Mouse (Mus musculus): Measurements from ENCODE around the gene Bcl2l1. TPM values are rescaled to one million over a fixed set of nuclear protein-coding genes. Genes with fewer than 3 reads are reported as not detected.

The Bcl2l1 gene
- total RNA-seq, 2 experiments from 2014 or later = 10.2 to 13.5 TPM

GRCm38 (mm10) chr2:152739031-152739841 is 92.3 kb downstream of the Bcl2l1 start:
- ATAC-seq (replicated peaks; ENCODE audit: poor library complexity) = peak; percentile 24

- no peak for ATAC-seq (replicated peaks; ENCODE audit: poor library complexity)
Measured at GRCm38 (mm10) chr2:152738341-152738740, 93.2 kb downstream of the Bcl2l1 start.

DNA sequence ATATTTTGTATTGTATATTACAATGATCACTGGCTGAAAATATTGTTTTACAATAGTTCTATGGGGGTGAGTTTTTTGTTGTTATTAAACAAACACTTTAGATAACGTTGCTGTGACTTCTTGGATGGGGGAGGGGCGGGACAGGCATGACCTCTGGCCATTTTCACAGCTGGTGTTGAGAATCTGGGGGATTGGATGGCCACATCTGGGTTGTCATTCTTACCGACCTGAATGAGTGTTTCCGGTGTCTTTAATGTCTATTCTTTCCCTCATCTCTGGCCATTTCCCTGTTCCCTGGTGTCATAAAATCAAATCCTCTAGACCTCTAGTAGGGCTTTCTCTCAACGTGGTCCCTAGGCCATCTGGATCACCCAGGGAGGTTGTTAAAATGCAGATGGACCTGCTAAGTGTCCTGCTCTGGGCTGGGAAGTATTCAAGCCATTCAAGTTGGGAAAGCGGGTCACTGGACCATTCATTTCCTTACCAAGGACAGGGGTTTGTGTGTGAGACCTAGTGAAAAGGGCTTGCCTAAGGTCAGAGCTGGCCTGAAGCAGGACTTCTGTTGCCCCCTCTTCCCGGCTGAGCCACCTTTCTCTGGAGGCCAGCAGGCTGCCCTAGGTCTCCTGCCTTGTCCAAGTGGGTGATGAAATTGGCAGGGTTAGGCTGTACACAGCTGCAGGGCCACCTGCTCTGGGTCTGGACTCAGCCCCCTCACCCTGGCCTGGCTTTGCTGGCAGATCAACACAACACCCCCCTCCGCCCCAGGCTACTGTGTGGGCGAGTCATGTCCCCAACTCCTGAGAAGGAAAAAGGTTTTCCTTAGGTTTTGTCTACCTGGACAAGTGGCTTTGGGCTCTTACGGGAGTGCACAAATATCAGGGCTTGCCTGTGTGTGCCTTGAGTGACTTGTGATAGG is 94.0 kb downstream of the Bcl2l1 start:
- no peak for ATAC-seq (replicated peaks; ENCODE audit: poor library complexity)

- ATAC-seq (replicated peaks; ENCODE audit: poor library complexity) = no peak
Measured at GRCm38 (mm10) chr2:152736748-152737147, 94.8 kb downstream of the Bcl2l1 start.

GRCm38 (mm10) chr2:152736090-152736601 is 95.4 kb downstream of the Bcl2l1 start, which contains the start of gene Id1:
Gene Id1, plus strand, starts transcription at chr2:152736251.
- peak; percentile 63 for ATAC-seq (replicated peaks; ENCODE audit: poor library complexity)

GRCm38 (mm10) chr2:152734984-152735383 is 96.5 kb downstream of the Bcl2l1 start:
- peak; percentile 36 for ATAC-seq (replicated peaks; ENCODE audit: poor library complexity)

DNA sequence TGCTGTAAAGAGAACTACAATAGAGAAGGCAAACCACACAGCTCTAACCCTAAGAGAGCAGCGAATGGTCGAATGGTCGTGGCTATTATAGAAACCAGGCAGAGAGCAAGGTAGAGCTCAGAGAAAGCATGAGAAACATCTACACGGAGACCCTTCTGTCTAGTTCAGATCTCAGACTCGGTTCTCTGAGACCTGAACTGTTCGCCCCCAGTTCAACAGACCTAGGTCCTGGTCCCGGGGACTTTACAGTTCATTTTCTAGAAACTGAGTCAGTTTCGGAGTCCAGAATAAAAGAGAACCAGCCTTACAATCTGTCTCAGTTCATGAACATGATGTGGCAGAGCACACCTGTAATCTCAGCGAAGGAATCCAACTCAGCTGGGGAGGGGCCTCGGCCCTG is 97.0 kb downstream of the Bcl2l1 start:
- ATAC-seq (replicated peaks; ENCODE audit: poor library complexity) = no peak

GRCm38 (mm10) chr2:152733201-152733600 is 98.3 kb downstream of the Bcl2l1 start:
- no peak for ATAC-seq (replicated peaks; ENCODE audit: poor library complexity)

Other genes starting within 250 kb of the Bcl2l1 start
- not detected in 2 replicates for gene Defb45, start 232.3 kb downstream of the Bcl2l1 start, total RNA-seq (2015)
- not detected in 2 replicates for gene Defb45, start 232.3 kb downstream of the Bcl2l1 start, total RNA-seq (2017)
- gene Defb36, start 227.4 kb downstream of the Bcl2l1 start, total RNA-seq (2015) = not detected in 2 replicates
- gene Defb36, start 227.4 kb downstream of the Bcl2l1 start, total RNA-seq (2017) = not detected in 2 replicates
- gene Defb25, start 208.7 kb downstream of the Bcl2l1 start, total RNA-seq (2015) = not detected in 2 replicates
- not detected in 2 replicates for gene Defb25, start 208.7 kb downstream of the Bcl2l1 start, total RNA-seq (2017)
- 1.2 TPM in 1 of 2 replicates, not detected in the other for gene Rem1, start 204.8 kb downstream of the Bcl2l1 start, total RNA-seq (2015)
- 0.10 and 0.87 TPM in 2 replicates for gene Rem1, start 204.8 kb downstream of the Bcl2l1 start, total RNA-seq (2017)
- gene H13, start 162.3 kb downstream of the Bcl2l1 start, total RNA-seq (2015) = 169 and 177 TPM in 2 replicates
- 126 and 128 TPM in 2 replicates for gene H13, start 162.3 kb downstream of the Bcl2l1 start, total RNA-seq (2017)
- gene Mcts2, start 144.7 kb downstream of the Bcl2l1 start, total RNA-seq (2015) = 8.7 and 12.3 TPM in 2 replicates
- gene Mcts2, start 144.7 kb downstream of the Bcl2l1 start, total RNA-seq (2017) = 6.1 and 11.0 TPM in 2 replicates
- gene Id1, start 95.5 kb downstream of the Bcl2l1 start, total RNA-seq (2015) = 8.3 and 11.7 TPM in 2 replicates
- gene Id1, start 95.5 kb downstream of the Bcl2l1 start, total RNA-seq (2017) = 3.6 and 7.1 TPM in 2 replicates
- 1.4 and 1.5 TPM in 2 replicates for gene Cox4i2, start 77.6 kb downstream of the Bcl2l1 start, total RNA-seq (2015)
- 1.8 TPM in 1 of 2 replicates, not detected in the other for gene Cox4i2, start 77.6 kb downstream of the Bcl2l1 start, total RNA-seq (2017)
- 104 and 111 TPM in 2 replicates for gene Tpx2, start 16.2 kb upstream of the Bcl2l1 start, total RNA-seq (2015)
- gene Tpx2, start 16.2 kb upstream of the Bcl2l1 start, total RNA-seq (2017) = 112 and 114 TPM in 2 replicates
- gene Mylk2, start 79.6 kb upstream of the Bcl2l1 start, total RNA-seq (2015) = not detected in 2 replicates
- not detected in 2 replicates for gene Mylk2, start 79.6 kb upstream of the Bcl2l1 start, total RNA-seq (2017)
- gene Foxs1, start 101.5 kb upstream of the Bcl2l1 start, total RNA-seq (2015) = not detected in 2 replicates
- not detected in 2 replicates for gene Foxs1, start 101.5 kb upstream of the Bcl2l1 start, total RNA-seq (2017)
- gene Dusp15, start 120.0 kb upstream of the Bcl2l1 start, total RNA-seq (2015) = not detected in 2 replicates
- gene Dusp15, start 120.0 kb upstream of the Bcl2l1 start, total RNA-seq (2017) = not detected in 2 replicates
- gene Ttll9, start 130.8 kb upstream of the Bcl2l1 start, total RNA-seq (2015) = 1.8 and 2.1 TPM in 2 replicates
- 1.6 TPM in 2 replicates for gene Ttll9, start 130.8 kb upstream of the Bcl2l1 start, total RNA-seq (2017)
- 59.1 and 59.5 TPM in 2 replicates for gene Pdrg1, start 183.7 kb upstream of the Bcl2l1 start, total RNA-seq (2015)
- 178 and 193 TPM in 2 replicates for gene Pdrg1, start 183.7 kb upstream of the Bcl2l1 start, total RNA-seq (2017)
- gene Xkr7, start 200.1 kb upstream of the Bcl2l1 start, total RNA-seq (2015) = not detected in 2 replicates
- gene Xkr7, start 200.1 kb upstream of the Bcl2l1 start, total RNA-seq (2017) = not detected in 2 replicates
- gene Ccm2l, start 234.2 kb upstream of the Bcl2l1 start, total RNA-seq (2015) = 2.5 and 2.8 TPM in 2 replicates
- gene Ccm2l, start 234.2 kb upstream of the Bcl2l1 start, total RNA-seq (2017) = 1.2 and 2.2 TPM in 2 replicates